7 mouse cellular contexts compared by ENCODE assay signal in the genomic region with DNA sequence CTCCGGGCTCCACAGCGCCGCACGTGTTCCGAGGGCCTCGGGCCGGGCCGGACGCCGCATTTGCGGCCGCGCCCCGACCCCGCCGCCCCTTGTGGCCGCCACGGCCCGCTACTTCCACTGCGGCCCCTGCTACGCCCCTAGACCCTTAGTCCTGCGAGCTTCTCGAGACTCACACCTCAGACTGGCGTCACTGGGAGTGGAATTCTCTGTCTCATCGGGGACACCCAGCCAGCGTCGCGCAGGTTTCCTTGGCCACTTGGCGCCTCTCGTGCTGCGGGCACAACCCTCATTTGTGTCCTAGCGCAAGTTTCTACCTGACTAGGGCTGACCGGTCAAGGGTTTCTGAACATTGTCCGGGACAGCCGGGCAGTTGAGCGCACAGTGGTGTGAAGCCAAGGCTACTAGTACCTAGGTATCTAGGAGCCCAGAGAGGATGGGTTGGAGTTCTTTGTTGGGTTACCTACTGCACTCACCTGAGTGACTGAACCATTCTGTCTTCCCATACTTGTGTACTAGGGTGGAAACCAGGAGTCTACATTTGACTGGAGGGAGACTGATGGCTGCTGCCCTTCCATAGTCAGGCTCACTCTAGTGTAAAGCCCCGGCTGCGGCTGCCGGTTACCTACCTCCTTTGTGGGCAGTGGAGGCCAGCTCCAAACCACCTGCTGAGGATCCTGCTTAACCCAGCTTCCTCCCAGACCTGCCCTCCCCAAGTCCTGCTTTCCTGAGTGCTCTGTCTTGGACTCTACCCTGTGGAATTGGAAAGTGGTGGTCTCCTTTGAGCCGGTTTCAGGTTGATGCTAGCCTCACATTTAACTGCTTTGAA. TPM values are rescaled to one million over a fixed set of nuclear protein-coding genes. Genes with fewer than 3 reads are reported as not detected.
A peak's percentile ranks its signal among the peaks of the same experiment; 100 is the strongest.
DNase-seq lines count a peak whose midpoint lies in the region; ATAC-seq and TF ChIP-seq lines count a peak whose summit lies in the region.

No protein-coding gene starts in this region.

- H3K4me3 ChIP-seq in megakaryocyte, embryonic 14.5 days (replicated peaks) = peak overlapping the region; percentile 98
- H3K4me3 ChIP-seq in bone marrow, adult 2 months (replicated peaks; ENCODE audit: control insufficient read depth, low read depth, low read length) = peak overlapping the region; percentile 99
- H3K4me3 ChIP-seq in forebrain, embryonic 10.5 days = peak overlapping the region; percentile 97
- peak overlapping the region; percentile 98 for H3K4me3 ChIP-seq in kidney, embryonic 16.5 days (ENCODE audit: low read length)
- H3K4me3 ChIP-seq in midbrain, embryonic 12.5 days = peak overlapping the region; percentile 92

- peak overlapping the region; percentile 90 for H3K27ac ChIP-seq in bone marrow, adult 2 months (ENCODE audit: control insufficient read depth, insufficient read depth, low read depth, low read length, poor library complexity)
- H3K27ac ChIP-seq in forebrain, embryonic 10.5 days = peak overlapping the region; percentile 92
- peak overlapping the region; percentile 91 for H3K27ac ChIP-seq in kidney, embryonic 16.5 days (ENCODE audit: low read length)
- H3K27ac ChIP-seq in midbrain, embryonic 12.5 days (replicated peaks) = peak overlapping the region; percentile 83

- H3K9me3 ChIP-seq in megakaryocyte, embryonic 14.5 days = no peaks in the 10 kb centered on the region
- peaks cover 6% of the 10 kb centered on the region; the same call in 1 of the 2 replicates for H3K9me3 ChIP-seq in forebrain, embryonic 10.5 days
- H3K9me3 ChIP-seq in kidney, embryonic 16.5 days (ENCODE audit: low read length) = no peaks in the 10 kb centered on the region
- peaks cover 5% of the 10 kb centered on the region; the same call in 1 of the 2 replicates for H3K9me3 ChIP-seq in midbrain, embryonic 12.5 days

- peaks cover 31% of the 10 kb centered on the region for H3K36me3 ChIP-seq in megakaryocyte, embryonic 14.5 days (replicated peaks; ENCODE audit: low read length)
- peaks cover 30% of the 10 kb centered on the region for H3K36me3 ChIP-seq in forebrain, embryonic 10.5 days (replicated peaks)
- peaks cover 23% of the 10 kb centered on the region for H3K36me3 ChIP-seq in kidney, embryonic 16.5 days (ENCODE audit: insufficient read depth, low read length)
- peaks cover 22% of the 10 kb centered on the region for H3K36me3 ChIP-seq in midbrain, embryonic 12.5 days

- H3K4me2 ChIP-seq in kidney, embryonic 16.5 days (replicated peaks; ENCODE audit: low read depth, low read length) = peak overlapping the region; percentile 81
- peak overlapping the region; percentile 98 for H3K4me2 ChIP-seq in midbrain, embryonic 12.5 days (replicated peaks)

- no peak for ATAC-seq in megakaryocyte, adult 5-6 weeks (ENCODE audit: poor library complexity, severe bottlenecking)
- peak; percentile 72 for ATAC-seq in kidney, embryonic 16.5 days (ENCODE audit: low FRiP score, low TSS enrichment)
- ATAC-seq in midbrain, embryonic 12.5 days (ENCODE audit: low FRiP score, low read depth) = peak; percentile 64

- peaks cover 77% of the 10 kb centered on the region for H3K4me1 ChIP-seq in megakaryocyte, embryonic 14.5 days
- H3K4me1 ChIP-seq in bone marrow, adult 2 months (ENCODE audit: control insufficient read depth, insufficient read depth, low read length) = peaks cover 5% of the 10 kb centered on the region
- H3K4me1 ChIP-seq in forebrain, embryonic 10.5 days = peaks cover 32% of the 10 kb centered on the region
- peaks cover 29% of the 10 kb centered on the region for H3K4me1 ChIP-seq in kidney, embryonic 16.5 days (ENCODE audit: insufficient read depth, low read length)
- H3K4me1 ChIP-seq in midbrain, embryonic 12.5 days = peaks cover 26% of the 10 kb centered on the region

- DNase-seq in forebrain, embryonic 10.5 days (ENCODE audit: extremely low spot score, low spot score) = no peak
- DNase-seq in layer of hippocampus, postnatal 36 days = no peak

- TF ChIP-seq POLR2A in bone marrow, adult 2 months (IDR thresholded peaks at IDR 0.05; ENCODE audit: borderline replicate concordance, control insufficient read depth, low read depth, low read length) = no peak

- H3K9ac ChIP-seq in kidney, embryonic 16.5 days (replicated peaks; ENCODE audit: low read length) = peak overlapping the region; percentile 95
- peak overlapping the region; percentile 94 for H3K9ac ChIP-seq in midbrain, embryonic 12.5 days (replicated peaks)

- no peaks in the 10 kb centered on the region for H3K27me3 ChIP-seq in megakaryocyte, embryonic 14.5 days (replicated peaks)
- no peaks in the 10 kb centered on the region for H3K27me3 ChIP-seq in forebrain, embryonic 10.5 days (ENCODE audit: poor library complexity, severe bottlenecking)
- H3K27me3 ChIP-seq in kidney, embryonic 16.5 days (ENCODE audit: insufficient read depth, low read length) = no peaks in the 10 kb centered on the region
- no peaks in the 10 kb centered on the region for H3K27me3 ChIP-seq in midbrain, embryonic 12.5 days

- TF ChIP-seq CTCF in bone marrow, adult 2 months (IDR thresholded peaks at IDR 0.05; ENCODE audit: control insufficient read depth, insufficient read depth, low read length) = no peak

- under 1% methylated on average over 40 of the region's 40 CpGs for WGBS in bone marrow, adult 2 months
- under 1% methylated on average over 40 of the region's 40 CpGs for WGBS in forebrain, embryonic 10.5 days
- under 1% methylated on average over 36 of the region's 40 CpGs for WGBS in kidney, embryonic 16.5 days
- WGBS in midbrain, embryonic 12.5 days = under 1% methylated on average over 40 of the region's 40 CpGs

RNA-seq across cellular contexts. Expression of gene Wdr5, which starts 0.6 kb away (rescaled TPM):
- polyA plus RNA-seq in megakaryocyte, embryonic 14.5 days (2012; ENCODE audit: insufficient read depth, low replicate concordance) = 6.3 and 27.6 TPM in 2 replicates
- 21.3 and 22.2 TPM in 2 replicates for total RNA-seq in megakaryocyte, adult 5-6 weeks (2015)
- 42.8 and 44.8 TPM in 2 replicates for total RNA-seq in megakaryocyte, adult 5-6 weeks (2017)
- 30.2 and 41.6 TPM in 2 replicates for polyA plus RNA-seq in bone marrow, adult 2 months (2011; ENCODE audit: insufficient read depth, insufficient read length, low replicate concordance, missing spikeins)
- 88.6 and 89.0 TPM in 2 replicates for polyA plus RNA-seq in forebrain, embryonic 10.5 days (2016; fragmentation: Nextera tagmentation; extraction: Ambion mirVana)
- polyA plus RNA-seq in kidney, embryonic 16.5 days (2015; fragmentation: Nextera tagmentation; extraction: Ambion mirVana) = 67.3 and 70.5 TPM in 2 replicates
- 61.5 and 62.3 TPM in 2 replicates for polyA plus RNA-seq in midbrain, embryonic 12.5 days (2016; fragmentation: Nextera tagmentation; extraction: Ambion mirVana)
- 10 to 100 TPM; 27.1 to 27.7 TPM for total RNA-seq in layer of hippocampus, postnatal 36 days (2021)

RNA-seq across cellular contexts. Expression of gene Brd3, which starts 8.1 kb away (rescaled TPM):
- polyA plus RNA-seq in megakaryocyte, embryonic 14.5 days (2012; ENCODE audit: insufficient read depth, low replicate concordance) = 58.4 and 65.2 TPM in 2 replicates
- 43.1 and 60.4 TPM in 2 replicates for total RNA-seq in megakaryocyte, adult 5-6 weeks (2015)
- 22.4 and 28.3 TPM in 2 replicates for total RNA-seq in megakaryocyte, adult 5-6 weeks (2017)
- 19.3 and 33.0 TPM in 2 replicates for polyA plus RNA-seq in bone marrow, adult 2 months (2011; ENCODE audit: insufficient read depth, insufficient read length, low replicate concordance, missing spikeins)
- 152 and 160 TPM in 2 replicates for polyA plus RNA-seq in forebrain, embryonic 10.5 days (2016; fragmentation: Nextera tagmentation; extraction: Ambion mirVana)
- polyA plus RNA-seq in kidney, embryonic 16.5 days (2015; fragmentation: Nextera tagmentation; extraction: Ambion mirVana) = 103 and 117 TPM in 2 replicates
- 127 and 145 TPM in 2 replicates for polyA plus RNA-seq in midbrain, embryonic 12.5 days (2016; fragmentation: Nextera tagmentation; extraction: Ambion mirVana)
- 10 to 100 TPM; 54.5 to 56.6 TPM for total RNA-seq in layer of hippocampus, postnatal 36 days (2021)
